Mouse (Mus musculus): Measurements from ENCODE around the gene Pitx2.

Gene Pitx2

DNA sequence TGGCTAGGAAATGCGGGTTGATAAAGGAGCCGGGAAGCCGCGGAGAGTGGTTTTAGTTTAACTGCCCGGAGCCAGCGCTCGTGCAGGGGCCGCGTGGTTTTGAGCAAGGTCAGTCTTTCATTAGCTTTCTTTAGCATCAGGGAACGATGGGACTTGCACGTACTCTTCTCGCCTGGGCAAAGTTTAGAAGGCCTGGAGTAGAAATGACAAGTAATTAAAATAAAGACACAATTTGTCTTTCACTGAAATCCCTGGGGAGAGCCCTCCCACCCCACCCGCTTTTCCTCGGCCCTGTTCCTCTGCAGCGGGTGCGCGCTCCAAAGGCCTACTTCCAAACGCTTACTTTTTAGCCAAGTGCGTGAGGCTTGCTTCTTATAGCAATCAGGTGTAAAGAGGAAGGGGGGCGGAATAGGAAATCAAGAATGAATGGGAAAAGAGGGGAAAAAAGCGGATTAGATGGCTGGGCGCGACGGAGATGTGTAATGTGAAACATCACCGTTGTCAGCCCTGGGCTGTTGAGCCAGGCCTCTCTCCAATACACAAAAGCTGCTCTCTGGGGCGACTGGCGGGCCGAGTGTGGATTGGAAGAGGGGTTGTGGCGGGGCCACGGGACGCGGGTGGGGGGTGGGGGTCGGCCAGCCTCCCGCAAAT lies 17.4 kb downstream of the Pitx2 start:
- no peak for DNase-seq (ENCODE audit: inconsistent ontology term)

DNA sequence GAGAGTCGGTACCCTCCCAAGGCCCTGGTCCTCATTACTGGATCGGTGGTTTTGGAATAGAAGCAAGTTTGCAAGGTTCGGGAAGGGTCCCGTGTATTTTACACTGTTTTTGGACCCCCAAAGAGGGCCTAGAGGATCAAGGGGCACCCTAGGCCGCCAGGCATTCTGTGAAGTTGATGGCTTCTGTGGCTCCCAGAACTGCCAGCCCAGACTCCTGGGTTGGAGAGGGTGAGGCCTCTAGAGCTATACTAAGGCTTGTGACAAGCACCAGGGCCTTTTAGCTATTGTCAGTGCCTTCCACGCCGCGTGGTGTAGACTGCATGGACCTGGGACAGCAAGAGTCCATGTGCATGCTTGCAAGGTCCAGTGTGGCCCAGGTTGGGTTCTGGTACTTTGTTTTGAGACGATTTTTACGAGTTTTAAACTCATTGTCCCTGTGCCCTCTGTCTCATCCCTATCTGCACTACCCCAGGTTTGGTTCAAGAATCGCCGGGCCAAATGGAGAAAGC lies 18.2 kb downstream of the Pitx2 start:
- DNase-seq (ENCODE audit: inconsistent ontology term), result no peak

DNA sequence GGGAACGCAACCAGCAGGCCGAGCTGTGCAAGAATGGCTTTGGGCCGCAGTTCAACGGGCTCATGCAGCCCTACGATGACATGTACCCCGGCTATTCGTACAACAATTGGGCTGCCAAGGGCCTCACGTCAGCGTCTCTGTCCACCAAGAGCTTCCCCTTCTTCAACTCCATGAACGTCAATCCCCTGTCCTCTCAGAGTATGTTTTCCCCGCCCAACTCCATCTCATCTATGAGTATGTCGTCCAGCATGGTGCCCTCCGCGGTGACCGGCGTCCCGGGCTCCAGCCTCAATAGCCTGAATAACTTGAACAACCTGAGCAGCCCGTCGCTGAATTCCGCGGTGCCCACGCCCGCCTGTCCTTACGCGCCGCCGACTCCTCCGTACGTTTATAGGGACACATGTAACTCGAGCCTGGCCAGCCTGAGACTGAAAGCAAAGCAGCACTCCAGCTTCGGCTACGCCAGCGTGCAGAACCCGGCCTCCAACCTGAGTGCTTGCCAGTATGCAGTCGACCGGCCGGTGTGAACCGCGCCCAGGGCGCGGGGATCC lies 18.8 kb downstream of the Pitx2 start:
- no peak for DNase-seq (ENCODE audit: inconsistent ontology term)

DNA sequence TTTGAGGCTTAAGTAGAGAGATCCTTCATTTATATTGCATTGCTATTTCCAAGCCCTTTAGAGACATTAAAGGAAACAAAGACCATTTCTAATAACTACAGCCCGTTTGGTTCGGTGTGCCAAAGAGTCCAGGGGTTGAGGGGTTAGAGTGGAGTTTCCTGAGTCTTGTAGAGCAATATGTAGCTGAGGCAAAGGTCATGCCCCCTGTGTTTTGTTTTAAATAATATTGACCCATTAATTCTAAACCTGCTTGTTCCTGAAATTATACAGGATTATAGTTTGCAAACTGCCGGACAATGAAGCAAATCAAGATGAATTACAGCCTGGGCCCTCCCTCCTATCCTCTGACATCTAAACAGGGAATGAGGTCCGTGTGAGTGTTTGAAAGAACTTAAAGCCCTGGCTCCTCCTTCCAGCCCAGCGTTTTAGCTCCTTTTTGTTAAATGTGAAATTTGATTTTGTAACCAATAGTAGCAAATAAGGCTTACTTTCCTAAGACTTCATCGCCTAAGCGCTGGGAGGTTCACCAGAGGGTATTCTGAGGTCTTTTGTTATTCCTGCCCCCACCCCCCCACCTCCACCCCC lies 20.5 kb downstream of the Pitx2 start:
- DNase-seq (ENCODE audit: inconsistent ontology term), result no peak

DNA sequence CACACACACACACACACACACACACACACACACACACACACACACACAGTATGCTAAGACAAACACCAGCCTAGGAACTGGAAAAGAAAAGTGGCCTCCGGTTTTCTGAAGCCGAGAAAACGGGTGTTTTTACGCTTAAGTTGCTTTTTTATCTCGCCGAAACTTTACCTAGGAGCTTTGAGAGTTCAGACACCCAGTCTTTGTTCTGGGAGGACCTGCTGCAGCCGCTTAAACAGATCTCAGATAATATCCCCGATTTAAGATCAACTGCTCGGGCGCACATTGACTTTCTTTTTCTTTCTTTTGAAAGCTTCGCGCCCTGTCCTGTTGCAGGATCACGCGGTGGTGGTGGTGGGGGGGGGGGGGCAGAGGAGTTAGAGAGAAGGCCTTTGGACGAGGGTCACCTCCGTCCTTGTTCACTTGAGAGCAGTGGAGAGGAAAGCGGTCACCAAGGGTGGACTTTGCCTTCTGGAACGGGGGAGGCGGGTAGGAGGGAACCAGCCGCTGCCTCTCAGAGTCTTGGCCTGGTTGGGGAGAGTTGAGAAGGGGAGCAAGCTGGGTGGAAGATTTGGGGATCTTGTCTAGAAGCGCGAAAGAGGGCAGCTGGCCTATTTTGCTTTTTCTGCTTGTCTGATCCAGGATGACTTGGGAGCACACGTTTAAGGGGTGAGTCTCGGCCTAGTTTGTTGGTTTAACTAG lies 21.2 kb downstream of the Pitx2 start:
- no peak for DNase-seq (ENCODE audit: inconsistent ontology term)

DNA sequence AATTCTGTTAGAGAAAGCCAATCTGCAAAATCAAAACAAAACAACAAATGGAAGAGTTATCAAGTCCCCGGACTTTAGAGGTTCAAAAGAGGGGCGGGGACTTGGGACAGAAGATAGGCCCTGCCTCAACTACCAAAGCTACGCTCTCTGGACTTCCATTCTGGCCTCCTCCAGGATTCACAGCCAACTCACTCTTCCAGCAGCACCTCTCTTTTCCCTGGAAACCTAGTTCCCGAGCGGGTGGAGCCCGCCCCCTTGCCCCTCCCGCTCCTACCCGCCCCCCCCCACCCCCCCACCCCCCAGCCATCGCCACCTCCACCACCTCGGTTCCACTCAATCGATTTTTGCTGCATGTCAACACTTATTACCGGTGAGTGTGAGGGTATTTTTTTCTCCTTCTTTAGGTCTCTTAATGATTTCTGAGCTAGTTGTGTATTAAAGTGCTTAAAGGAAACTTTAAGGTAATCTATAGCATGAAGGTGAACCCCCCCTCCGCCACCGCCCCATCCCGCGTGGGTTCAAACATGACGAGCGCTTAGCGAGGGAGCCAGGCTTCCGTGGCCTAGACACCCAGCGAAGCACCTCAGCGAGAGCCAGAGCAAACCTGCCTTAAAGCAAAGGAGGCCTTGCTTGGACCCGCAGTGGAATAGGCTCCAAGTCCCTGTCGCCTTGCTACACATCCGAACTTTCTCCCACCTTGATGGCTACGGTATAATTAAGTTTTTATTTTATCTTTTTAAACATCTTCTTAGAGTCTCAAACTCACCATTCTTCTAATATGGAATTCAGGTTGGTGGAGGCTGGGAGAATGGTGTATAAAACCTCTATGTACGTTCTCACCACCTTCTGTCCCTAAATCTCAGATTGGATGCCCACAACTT lies 21.9 kb downstream of the Pitx2 start:
- DNase-seq (ENCODE audit: inconsistent ontology term), result no peak

DNA sequence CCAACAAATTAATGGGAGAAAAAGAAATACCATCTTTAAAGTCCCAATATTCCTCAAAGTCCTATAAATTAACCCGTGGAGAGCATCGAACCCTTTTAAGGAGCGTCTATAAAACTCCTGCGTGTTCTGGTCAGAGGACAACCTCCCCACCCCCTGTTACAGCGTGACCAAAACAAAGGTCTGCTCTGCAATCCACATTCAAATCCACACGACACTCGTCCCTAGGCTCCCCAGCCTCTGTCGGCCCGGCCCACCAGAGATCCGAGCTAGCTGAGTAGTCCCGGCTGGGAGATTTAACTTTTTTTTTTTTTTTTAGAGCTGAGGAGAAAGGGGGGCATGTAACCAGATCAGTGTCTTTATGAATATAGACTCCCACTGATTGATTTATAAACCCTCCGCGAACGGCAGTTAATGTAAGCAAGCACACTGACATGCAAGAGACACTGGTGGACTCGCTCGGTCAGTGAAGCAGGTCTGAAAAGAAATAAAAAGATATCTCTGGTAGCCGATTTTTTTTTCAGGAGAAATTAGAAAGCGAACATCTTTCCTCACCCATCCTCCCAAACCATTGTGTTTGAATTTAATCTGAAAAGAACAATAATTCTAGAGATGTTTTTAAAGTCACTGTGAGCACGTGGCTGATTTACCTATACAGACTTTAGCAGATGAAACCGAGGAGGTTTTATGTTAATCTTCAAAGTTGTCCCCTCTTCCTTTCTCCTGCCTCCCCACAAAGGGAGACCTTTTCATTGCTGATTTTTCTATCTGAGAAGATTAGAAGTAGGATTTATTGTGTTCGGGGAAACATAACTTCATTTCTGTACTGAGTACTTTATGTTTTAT lies 23.0 kb downstream of the Pitx2 start:
- DNase-seq (ENCODE audit: inconsistent ontology term), result no peak

DNA sequence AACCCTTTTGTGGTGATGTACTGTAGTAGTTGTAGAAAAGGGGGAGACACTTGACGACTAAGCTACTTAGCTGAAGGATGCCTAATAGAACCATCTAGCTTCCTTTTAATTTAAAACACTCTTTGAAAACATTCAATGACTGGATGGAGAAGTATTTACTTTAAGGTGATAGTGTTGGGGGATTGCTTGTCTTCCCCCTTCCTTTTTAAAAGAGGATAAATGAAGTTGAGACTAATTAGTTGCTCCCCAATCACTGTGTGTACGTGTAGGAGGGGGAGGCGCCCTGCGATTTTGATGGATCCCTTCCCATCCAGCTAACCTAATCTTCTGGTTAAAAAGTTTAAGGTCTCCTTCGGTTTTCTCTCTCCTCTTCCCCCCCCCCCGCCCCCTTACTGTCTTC lies 23.7 kb downstream of the Pitx2 start:
- no peak for DNase-seq (ENCODE audit: inconsistent ontology term)

DNA sequence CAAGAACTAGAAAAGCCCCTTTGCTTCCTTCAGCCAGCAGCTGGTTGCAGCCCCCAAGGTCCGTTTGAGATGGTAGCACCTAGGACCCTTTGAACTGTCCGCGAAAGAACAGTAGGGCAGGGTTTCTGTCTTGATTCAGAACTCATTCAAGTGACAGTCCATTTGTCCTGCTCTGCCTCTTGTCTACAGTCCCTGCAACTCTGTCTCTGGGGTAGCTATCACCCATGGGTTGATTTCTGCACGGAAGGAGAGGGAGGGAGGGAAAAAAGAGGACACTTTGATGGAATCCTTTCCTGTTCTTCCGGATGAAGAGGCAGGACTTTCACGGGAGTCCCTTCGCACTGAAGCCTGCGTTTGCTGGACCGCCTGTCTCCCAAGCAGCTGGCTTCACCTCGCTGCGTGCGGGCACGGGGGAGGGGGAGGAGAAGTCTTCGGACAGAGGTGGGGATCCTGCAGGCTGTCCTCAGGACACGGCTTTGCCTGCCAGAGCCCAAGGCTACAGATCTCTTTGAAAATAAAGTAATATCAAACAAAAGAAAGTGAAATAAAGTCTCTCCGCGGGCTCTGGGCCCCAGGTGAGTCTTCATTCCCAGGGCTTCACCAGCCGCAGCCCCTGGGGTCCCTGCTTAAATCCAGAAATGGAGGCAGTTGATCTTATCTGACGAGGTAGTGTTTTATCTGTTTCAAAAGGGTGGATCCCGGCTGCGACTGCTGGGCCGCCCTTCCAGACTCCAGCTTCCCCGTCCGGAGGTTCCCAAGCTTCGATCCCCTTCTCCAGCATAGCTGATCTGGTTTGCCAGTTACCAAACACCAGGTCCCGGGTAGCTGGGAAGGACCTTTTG lies 24.5 kb downstream of the Pitx2 start:
- no peak for DNase-seq (ENCODE audit: inconsistent ontology term)

DNA sequence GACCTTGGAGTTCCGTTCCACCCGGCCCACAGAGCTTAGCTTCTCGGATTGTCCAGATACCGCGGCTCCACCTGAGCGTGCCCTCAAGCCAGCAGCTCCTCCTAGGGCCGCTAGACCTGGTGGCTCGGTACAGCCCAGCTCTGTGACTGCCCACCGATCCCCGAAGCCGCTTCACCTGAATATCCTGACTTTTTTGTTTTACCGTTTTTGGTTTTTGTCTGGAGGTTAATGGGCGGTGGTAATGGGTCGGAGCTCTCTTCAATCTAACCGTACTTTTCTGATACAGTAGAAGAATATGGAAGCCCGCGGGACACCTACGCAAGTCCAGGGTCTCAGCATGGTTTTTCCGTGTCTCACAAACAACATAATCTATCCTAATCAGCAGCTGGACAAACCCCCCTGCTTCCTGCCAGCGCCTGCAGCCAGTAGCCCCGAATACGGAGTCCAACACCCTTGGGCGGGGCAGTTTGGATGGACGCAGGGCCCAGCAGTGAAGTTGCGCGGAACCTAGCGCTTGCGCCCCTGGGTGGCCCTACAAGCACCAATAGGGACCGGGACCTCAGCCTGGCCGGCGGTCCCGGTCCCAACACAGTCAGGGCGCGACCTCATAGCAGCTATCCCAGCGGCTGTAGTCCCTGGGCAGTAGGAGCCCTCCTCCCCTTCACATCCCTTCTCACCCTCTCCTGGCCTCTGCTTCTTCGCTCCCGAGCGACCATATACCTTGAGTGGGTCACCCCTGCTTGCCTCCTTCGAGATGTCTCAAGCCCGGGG lies 25.3 kb downstream of the Pitx2 start:
- no peak for DNase-seq (ENCODE audit: inconsistent ontology term)

DNA sequence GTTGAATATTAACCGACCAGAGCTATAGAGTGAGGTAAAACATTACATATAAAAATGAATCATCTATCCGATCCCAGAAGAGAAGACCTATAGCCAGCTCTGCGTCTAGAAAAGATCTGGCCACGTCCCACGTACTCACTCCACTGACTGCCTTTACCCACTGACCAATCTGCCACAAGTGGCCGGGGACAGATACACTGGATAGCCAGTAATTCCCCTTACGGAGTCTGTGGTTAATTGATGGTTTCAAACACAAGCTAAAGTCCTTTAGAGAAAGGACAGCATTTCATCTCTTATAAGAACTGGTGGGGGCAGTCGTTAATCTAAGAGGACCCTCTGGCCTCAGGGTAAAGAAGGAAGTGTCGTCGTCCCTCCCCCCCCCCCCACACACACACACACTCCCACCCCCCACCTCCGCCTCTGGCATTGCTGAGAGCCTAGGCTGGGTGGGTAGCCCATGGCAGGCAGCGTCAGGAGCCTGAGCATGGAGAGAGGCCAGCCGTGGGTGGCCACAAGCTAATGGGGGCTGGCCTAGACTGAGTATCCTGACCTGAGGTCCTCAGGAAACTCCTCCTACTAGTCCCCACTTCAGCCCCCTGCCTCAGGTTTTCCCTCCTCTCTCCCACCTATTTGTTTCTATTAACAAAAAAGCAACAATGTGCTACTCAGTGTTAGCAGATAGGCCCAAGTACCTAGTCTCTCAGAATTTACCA lies 26.1 kb downstream of the Pitx2 start:
- no peak for DNase-seq (ENCODE audit: inconsistent ontology term)

DNA sequence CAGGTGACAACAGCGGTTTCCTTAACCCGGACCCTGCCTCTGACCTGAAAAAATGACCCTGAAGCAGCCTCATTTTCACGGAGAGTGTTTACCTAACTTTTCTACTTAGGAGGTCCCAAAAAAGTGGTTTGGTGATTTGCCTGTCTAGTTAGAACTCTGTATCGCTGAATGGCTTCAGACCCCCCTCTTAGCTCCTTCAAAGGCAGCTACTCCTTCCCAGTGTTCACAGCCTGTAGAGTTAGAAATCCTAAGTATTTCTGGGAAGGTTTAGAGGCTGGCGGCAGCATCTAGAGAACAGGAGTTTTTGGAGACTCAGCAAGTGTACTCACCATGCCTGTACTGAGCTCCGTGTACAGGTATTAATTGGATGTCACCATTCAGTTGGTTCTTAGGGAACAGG lies 27.0 kb downstream of the Pitx2 start:
- DNase-seq (ENCODE audit: inconsistent ontology term), result no peak

DNA sequence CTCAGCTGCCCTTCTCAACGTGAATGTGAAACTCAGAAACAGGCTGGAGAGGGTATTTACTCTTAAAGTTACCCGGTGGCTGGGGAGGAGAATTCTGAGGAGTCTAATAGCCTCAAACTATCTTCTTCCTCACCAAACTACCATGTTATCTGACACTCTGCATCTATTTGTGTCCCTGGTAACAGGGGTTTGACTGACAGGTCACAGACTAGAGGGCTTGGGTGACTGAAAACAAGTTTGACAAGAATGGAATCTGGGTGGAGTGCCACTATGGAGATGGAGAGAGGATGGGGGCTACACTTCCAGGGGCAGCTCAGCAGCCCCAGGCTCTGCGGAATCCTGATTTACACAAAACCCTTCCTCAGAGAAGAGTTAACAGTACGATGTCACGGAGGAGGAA lies 27.7 kb downstream of the Pitx2 start:
- DNase-seq (ENCODE audit: inconsistent ontology term), result no peak

DNA sequence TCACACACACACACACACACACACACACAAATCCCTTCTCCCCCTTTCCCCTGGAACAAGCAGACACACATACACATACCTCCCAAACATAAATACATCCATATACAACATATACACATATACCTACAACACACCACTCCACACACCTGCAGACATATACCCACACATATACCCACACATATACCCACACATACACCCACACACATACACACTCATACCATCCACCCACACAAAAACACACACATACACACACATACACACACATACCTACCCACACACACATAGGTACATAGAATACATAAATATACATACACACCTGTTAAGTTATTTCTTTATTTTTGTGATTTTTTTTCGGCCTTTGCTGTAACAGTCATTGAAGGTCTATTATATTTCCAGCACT lies 38.3 kb downstream of the Pitx2 start:
- no peak for DNase-seq (ENCODE audit: inconsistent ontology term)

DNA sequence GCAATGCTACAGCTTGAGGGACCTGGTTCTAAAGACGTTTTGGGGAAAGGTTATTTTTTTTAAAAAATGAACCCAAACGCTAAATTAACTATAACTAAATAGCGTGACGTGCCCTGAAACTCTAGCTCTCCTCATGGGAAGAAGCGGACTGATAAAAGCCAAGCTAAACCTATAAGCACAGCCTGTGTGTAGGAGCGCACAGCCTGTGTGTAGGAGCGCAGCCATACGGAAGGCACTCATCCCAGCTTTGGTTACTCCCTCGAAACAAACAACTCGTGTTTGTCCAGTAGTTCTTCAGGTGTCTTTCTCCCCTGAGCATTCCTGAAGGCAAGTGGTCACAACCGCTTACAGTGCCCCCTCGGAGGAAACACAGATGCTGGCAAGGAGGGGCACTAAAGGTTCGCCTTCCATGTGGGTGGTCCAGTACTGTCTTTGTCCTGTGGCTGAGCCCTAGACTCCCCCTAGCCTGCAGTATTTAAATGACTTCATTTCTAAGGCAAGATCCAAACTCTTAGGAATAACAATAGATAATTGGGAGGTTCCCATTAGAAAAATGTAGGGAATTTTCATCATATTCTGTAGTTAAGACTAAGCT lies 39.1 kb downstream of the Pitx2 start:
- no peak for DNase-seq (ENCODE audit: inconsistent ontology term)

DNA sequence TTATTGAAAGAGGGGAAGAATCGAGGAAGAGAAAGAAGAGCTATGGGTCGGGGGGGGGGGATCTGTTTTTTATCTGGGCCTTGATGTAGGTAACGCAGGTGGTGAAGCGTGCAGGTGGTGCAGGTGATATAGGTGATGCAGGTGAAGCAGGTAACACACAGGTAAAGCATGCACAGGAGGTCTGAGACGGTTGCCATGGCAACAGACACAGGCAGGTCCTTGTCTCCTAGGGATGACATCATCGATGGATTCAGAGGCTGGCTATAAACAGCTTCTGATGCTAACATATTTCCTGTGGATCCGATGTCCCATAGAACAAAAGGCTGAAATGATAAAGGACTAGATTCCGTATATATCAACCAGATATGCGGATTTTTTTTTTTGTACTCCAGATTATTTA lies 51.3 kb downstream of the Pitx2 start:
- DNase-seq (ENCODE audit: inconsistent ontology term), result no peak

DNA sequence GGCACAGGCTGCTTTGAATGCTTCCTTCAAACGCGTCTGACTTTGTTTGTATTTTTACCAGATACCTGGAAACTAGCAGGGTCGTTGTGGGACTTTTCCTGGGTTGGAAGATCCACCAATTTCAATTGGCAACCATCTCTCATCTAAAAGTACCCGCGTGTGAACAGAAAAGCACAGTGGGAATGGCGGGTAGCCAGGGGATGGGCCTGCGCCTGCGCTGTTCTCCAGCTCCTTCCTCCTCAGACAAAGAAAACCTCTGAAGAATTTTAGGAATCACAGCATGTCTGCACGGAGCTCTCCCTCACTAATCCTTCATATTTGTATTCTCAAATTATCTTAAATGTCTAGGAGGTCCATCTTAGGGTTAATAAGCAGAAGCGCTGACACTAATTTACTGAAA lies 54.6 kb downstream of the Pitx2 start:
- peak; percentile 19 for DNase-seq (ENCODE audit: inconsistent ontology term)

DNA sequence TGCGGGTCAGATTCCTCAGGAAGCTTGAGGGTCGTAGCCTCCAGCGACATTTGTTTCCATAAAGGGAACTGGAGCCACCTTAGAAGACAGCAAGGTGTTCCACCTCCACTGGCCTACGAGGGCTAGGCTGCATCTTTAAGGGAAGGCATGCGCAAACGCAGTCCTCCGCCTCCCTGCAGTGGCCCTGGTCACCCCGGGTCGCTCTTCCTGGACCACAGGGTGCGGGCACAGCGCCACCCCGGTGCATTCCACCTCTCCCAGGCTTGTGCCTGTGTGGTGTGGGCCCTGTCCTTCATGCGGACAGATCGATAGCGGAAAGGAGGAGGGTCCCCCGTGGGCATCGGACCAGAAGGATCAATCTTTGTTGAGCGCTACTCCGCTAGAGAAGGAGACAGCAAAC lies 56.6 kb downstream of the Pitx2 start:
- DNase-seq (ENCODE audit: inconsistent ontology term), result peak; percentile 32

Measured in Muller cell, postnatal 12 days (primary cell).